Mouse (Mus musculus) Patski (cell line): ENCODE measurements around the gene Dnajb1. TPM values are rescaled to one million over a fixed set of nuclear protein-coding genes. Genes with fewer than 3 reads are reported as not detected.

ENCODE experiments used
- ATAC-seq: fragments of 100-300 bp; one replicate; pipeline ENCODE4 v1.8.0; 2021
- CTCF ChIA-PET: fragments of 350-600 bp; sonication (Branson Sonifier 250); formaldehyde crosslinking; loops from one replicate; lab custom pipeline; 2022; ENCODE audit warnings: inconsistent platforms; lab: Charles Lee
- POLR2A ChIA-PET: fragments of 350-600 bp; sonication (Branson Sonifier 250); formaldehyde crosslinking; loops from one replicate; lab custom pipeline; 2022; ENCODE audit warnings: antibody characterized with exemption, inconsistent platforms; lab: Charles Lee
- DNase-seq: peaks from one replicate; pipeline ENCODE4 v3.0.0-alpha.2; 2011; ENCODE audit warnings: low read depth, low spot score
- H3K27me3 ChIP-seq: fragments of 371-371 bp; one replicate; pipeline ENCODE4 v1.5.1; 2021
- CTCF ChIP-seq: fragments of 100-300 bp; IDR thresholded peaks from one replicate; pipeline ENCODE4 v1.5.1; 2021
- in situ Hi-C: fragments of 300-500 bp; cut with MboI; formaldehyde crosslinking; loops from 3 replicates; pipeline ENCODE4 v1.11.1; 2018; ENCODE audit warnings: low pct_unique_long_range_greater_than_20kb, mixed read lengths
- polyA plus RNA-seq: library from polyadenylated mRNA; unstranded; gene quantifications from one replicate; pipeline ENCODE4 v1.2.3, GENCODE M21; 2021

The Dnajb1 gene
- polyA plus RNA-seq, result 39.9 TPM

DNA sequence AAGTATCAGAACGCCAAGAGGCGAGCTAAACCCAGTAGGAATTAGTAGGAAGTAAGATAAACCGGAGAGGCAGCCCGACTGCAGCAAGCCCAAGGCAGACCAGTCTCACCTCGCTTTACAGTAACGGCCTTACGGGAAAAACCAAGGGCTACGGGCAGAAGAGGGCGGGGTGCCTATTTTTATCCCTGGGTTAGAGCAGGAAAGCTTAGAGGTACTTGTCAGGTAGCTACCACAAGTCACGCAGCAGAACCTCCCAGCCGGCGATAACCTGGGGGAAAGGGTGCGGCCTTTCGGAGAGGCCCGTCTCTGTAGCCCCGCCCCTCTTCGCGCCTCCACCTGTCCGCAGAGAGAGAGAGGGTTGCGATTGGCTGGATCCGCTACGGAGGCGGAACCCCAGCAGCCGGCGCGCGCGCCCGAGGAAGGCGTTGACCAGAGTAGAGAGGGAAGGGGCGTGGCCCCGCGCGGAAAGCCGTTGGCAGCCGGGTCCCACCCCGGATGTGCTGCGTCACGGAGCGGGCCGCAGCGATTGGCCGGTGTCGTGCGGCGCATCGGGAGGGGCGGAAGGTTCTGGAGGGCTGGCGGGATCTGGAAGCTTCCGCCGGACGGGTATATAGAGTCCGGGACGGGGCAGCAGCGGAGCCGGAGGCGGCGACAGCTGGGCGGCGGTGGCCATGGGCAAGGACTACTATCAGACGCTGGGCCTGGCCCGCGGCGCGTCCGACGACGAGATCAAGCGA, at the start of gene Dnajb1, which contains the start of gene Tecr:
TSS of gene Dnajb1 (plus strand) at position 533 of the 737 bp plus-strand sequence.
TSS of gene Tecr (minus strand) at position 311 of the 737 bp plus-strand sequence.
- ATAC-seq, result peak; percentile 91
- peak; percentile 91 for DNase-seq
- in situ Hi-C loops, result no loop called here
- ChIA-PET POLR2A (interaction anchor here (0.8 to 1.3 kb wide), 4 partner anchors 8 to 15 kb away, joined by 3 to 4 read pairs (median 4); no protein-coding TSS in a partner anchor), CTCF (interaction anchor here (0.9 to 2.3 kb wide), 5 partner anchors 13 to 45 kb away, joined by 3 to 10 read pairs (median 5); partner anchors contain the start of gene Gipc1)
- no peak for TF ChIP-seq CTCF
- H3K27me3 ChIP-seq, result no peaks in the 10 kb centered on the region

- DNase-seq, result no peak
- in situ Hi-C loops, result no loop called here
- ATAC-seq, result no peak
- TF ChIP-seq CTCF, result no peak
- peaks cover 14% of the 10 kb centered on the region for H3K27me3 ChIP-seq
- ChIA-PET CTCF (interaction anchor here (1.0 to 1.6 kb wide), 2 partner anchors 24 to 34 kb away, joined by 3 read pairs; no protein-coding TSS in a partner anchor), POLR2A (no interaction called here)
These were observed 45.3 kb upstream of the Dnajb1 start for GRCm38 (mm10) chr8:83562669-83563068.

GRCm38 (mm10) chr8:83563246-83563645, 44.7 kb upstream of the Dnajb1 start:
- ATAC-seq, result no peak
- CTCF ChIA-PET, result interaction anchor here (1.0 to 1.6 kb wide), 2 partner anchors 24 to 33 kb away, joined by 3 read pairs; no protein-coding TSS in a partner anchor
- in situ Hi-C loops, result no loop called here
- peaks cover 9% of the 10 kb centered on the region for H3K27me3 ChIP-seq
- no peak for DNase-seq
- POLR2A ChIA-PET, result no interaction called here
- no peak for TF ChIP-seq CTCF

DNA sequence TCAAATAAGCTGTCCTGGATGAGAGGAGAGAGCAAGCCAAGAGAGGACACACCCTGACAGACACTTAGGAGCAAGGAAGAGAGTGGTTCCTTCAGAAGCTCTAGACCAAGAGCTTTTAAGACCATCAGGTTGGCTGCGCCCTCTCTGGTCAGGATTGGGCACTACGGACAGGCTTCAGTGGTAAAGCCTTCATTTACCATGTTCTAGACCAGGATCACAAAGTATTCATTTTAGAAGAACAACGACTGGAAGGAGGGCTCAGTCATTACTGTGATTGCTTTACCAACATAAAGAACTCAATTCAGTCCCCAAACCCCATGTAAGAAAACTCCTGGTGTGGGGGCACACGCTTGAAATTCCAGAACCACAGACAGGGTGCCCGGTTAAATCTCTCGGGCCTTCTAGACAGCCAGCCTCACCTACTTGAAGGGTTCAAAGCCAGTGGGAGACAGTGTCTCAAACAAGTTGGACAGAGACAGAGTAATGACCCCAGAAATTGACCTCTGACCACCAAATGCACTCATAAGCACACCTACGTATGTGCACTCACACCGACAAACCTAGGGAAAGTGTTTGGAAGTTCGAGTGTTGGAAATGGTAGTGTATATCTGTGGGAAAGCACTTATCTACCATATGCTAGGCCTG, 42.1 kb upstream of the Dnajb1 start:
- ATAC-seq (no peak), DNase-seq (no peak)
- ChIA-PET CTCF (no interaction called here), POLR2A (no interaction called here)
- in situ Hi-C loops, result no loop called here
- no peak for TF ChIP-seq CTCF
- no peaks in the 10 kb centered on the region for H3K27me3 ChIP-seq

GRCm38 (mm10) chr8:83566469-83567395, 41.3 kb upstream of the Dnajb1 start, which contains the start of gene Ndufb7:
Ndufb7 (plus strand) TSS chr8:83566671.
- no peak for TF ChIP-seq CTCF

DNA sequence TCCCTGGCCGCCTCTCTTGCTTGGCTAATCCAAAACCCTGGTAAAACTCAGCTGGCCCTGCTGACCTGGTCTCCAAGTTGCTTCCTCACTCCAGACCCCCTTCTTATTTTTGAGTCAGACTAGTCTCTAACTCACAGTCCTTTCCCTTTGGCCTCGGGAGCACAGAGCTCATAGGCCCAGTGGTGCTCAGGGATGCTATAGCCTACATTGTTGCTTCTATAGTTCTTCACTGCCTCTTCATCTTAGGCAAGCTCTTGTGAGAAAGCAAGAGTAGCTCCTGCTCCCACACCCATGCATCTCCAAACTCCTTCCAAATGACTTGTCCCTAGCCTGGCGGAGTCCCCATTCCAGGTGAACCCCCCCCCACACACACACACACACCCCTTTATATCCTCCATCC, 40.3 kb upstream of the Dnajb1 start:
- DNase-seq (no peak), ATAC-seq (no peak)
- in situ Hi-C loops, result no loop called here
- ChIA-PET POLR2A (no interaction called here), CTCF (interaction anchor here (1.3 to 1.4 kb wide), 2 partner anchors 11 to 27 kb away, joined by 4 read pairs; no protein-coding TSS in a partner anchor)
- H3K27me3 ChIP-seq, result no peaks in the 10 kb centered on the region
- no peak for TF ChIP-seq CTCF

More at GRCm38 (mm10) chr8:83566469-83567395, 41.3 kb upstream of the Dnajb1 start, which contains the start of gene Ndufb7:
- POLR2A ChIA-PET, result no interaction called here
- in situ Hi-C loops, result no loop called here
- DNase-seq (peak; percentile 43), ATAC-seq (peak; percentile 82)
- CTCF ChIA-PET, result interaction anchor here (1.3 to 1.4 kb wide), 2 partner anchors 12 to 28 kb away, joined by 4 read pairs; no protein-coding TSS in a partner anchor
- no peaks in the 10 kb centered on the region for H3K27me3 ChIP-seq

DNA sequence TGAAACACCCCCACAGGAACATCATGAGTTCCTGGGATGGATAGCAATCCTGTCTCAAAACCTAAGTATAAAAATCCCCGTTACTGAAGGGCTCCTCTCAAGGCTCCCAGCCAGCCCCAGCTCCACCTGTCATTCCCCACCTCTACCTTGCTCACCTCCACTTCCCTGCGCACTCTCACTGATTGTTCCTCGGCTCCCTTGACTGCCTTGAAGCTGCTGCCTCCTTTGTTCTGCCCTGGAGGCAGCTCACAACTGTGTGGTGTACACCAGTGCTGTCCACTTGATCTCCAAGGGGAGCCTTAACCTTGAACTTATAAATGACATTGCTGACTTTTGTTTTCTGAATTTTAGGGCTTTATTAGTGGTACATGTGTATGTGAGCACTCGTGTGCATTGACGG, 39.9 kb upstream of the Dnajb1 start:
- no peak for TF ChIP-seq CTCF
- H3K27me3 ChIP-seq, result no peaks in the 10 kb centered on the region
- ChIA-PET POLR2A (interaction anchor here (0.5 kb wide), 1 partner anchor 24 kb away, joined by 3 read pairs; no protein-coding TSS in a partner anchor), CTCF (interaction anchor here (1.3 to 1.4 kb wide), 2 partner anchors 10 to 26 kb away, joined by 4 read pairs; no protein-coding TSS in a partner anchor)
- in situ Hi-C loops, result no loop called here
- DNase-seq (no peak), ATAC-seq (no peak)

GRCm38 (mm10) chr8:83568755-83569154, 39.2 kb upstream of the Dnajb1 start:
- in situ Hi-C loops, result no loop called here
- no peaks in the 10 kb centered on the region for H3K27me3 ChIP-seq
- ChIA-PET CTCF (no interaction called here), POLR2A (interaction anchor here (0.5 to 1.4 kb wide), 2 partner anchors 11 to 25 kb away, joined by 3 read pairs; no protein-coding TSS in a partner anchor)
- DNase-seq (no peak), ATAC-seq (no peak)
- no peak for TF ChIP-seq CTCF

DNA sequence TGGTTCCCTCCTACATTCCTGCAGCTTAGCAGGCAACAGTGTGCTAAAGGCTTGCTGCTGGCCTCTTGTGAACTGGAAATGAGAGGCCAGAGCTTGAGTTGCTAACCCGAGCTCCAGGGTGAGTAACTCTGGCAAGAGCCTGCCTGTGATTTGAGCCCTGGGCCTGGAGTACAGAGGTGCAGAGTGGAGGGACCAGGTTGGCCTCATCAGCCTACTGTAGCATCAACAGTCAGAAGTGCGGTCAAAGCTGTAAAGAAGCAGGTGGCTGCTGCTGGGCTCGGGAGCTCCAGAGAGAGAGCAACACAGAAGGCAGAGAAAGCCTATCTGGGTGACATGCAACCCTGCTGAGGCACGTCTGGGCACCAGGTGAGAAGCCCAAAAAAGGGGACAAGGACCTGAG, 38.8 kb upstream of the Dnajb1 start:
- no peaks in the 10 kb centered on the region for H3K27me3 ChIP-seq
- TF ChIP-seq CTCF, result no peak
- DNase-seq (no peak), ATAC-seq (no peak)
- ChIA-PET POLR2A (interaction anchor here (1.4 kb wide), 1 partner anchor 11 kb away, joined by 3 read pairs; no protein-coding TSS in a partner anchor), CTCF (no interaction called here)
- in situ Hi-C loops, result no loop called here
